Comparison of ENCODE assay signal across 15 mouse cellular contexts in the genomic region with DNA sequence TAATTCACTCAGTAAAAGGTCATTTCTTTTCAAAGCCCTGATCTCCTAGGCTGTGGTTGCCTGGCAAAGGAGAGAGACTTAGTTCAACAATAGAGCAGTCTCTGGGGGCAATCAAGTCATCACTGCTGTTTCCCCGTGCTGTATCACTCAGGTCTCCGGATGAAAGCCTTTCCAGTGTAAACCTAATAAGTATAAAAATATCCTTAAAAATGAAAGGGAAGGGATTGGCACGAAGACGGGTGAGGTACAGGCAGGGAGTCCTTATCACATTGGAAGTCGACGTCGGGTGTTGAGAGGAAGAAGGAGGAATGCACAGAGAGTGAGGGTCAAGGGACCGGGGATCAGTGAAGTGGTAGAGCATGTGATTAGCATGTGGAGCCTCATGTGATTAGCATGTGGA. TPM values are rescaled to one million over a fixed set of nuclear protein-coding genes. Genes with fewer than 3 reads are reported as not detected.
DNase-seq lines count a peak whose midpoint lies in the region; ATAC-seq and TF ChIP-seq lines count a peak whose summit lies in the region.
"Had no signal": no experiment of that assay in that cellular context is flagged by ENCODE, and none has a peak within 500 bp of the region (broad histone marks: within the 10 kb centered on the region; RNA-seq: fewer than 3 reads in every experiment).

No protein-coding gene starts in this region.

- no peak for TF ChIP-seq EP300 in heart, adult 2 months (IDR thresholded peaks at IDR 0.05; ENCODE audit: insufficient read depth, low read depth, low read length)

- H3K4me3 ChIP-seq in heart, adult 2 months: peak overlapping the region; percentile 6; the same call in 1 of the 2 replicates
- no peak overlapping the region for H3K4me3 ChIP-seq in kidney, embryonic 15.5 days (replicated peaks)
- no peak overlapping the region for H3K4me3 ChIP-seq in kidney, embryonic 14.5 days (ENCODE audit: low read length)
- peak overlapping the region; percentile 57; the same call in 1 of the 2 replicates for H3K4me3 ChIP-seq in heart, embryonic 16.5 days (ENCODE audit: low read length)
- H3K4me3 ChIP-seq in midbrain, embryonic 14.5 days (replicated peaks; ENCODE audit: low read depth, low read length): no peak overlapping the region
- H3K4me3 ChIP-seq: embryonic facial prominence, embryonic 13.5 days had no signal

- peak overlapping the region; percentile 30 for H3K9ac ChIP-seq in heart, adult 2 months (ENCODE audit: low read depth, low read length)
- H3K9ac ChIP-seq in kidney, embryonic 15.5 days: no peak overlapping the region
- H3K9ac ChIP-seq in kidney, embryonic 14.5 days (ENCODE audit: low read depth, low read length): no peak overlapping the region
- peak overlapping the region; percentile 67 for H3K9ac ChIP-seq in heart, embryonic 16.5 days (ENCODE audit: low read length)
- no peak overlapping the region; the same call in 1 of the 2 replicates for H3K9ac ChIP-seq in midbrain, embryonic 14.5 days (replicated peaks; ENCODE audit: low read length)
- H3K9ac ChIP-seq: embryonic facial prominence, embryonic 13.5 days had no signal

- H3K9me3 ChIP-seq in kidney, embryonic 15.5 days (replicated peaks): no peaks in the 10 kb centered on the region
- H3K9me3 ChIP-seq in kidney, embryonic 14.5 days (ENCODE audit: control insufficient read depth, low read length): no peaks in the 10 kb centered on the region
- H3K9me3 ChIP-seq in heart, embryonic 16.5 days (replicated peaks; ENCODE audit: control insufficient read depth, low read length): no peaks in the 10 kb centered on the region
- no peaks in the 10 kb centered on the region for H3K9me3 ChIP-seq in midbrain, embryonic 14.5 days (ENCODE audit: control insufficient read depth, low read length)
- H3K9me3 ChIP-seq: embryonic facial prominence, embryonic 13.5 days had no signal

- no peak for TF ChIP-seq POLR2A in heart, adult 2 months (IDR thresholded peaks at IDR 0.05; ENCODE audit: insufficient read depth, low read depth, low read length)

- intact Hi-C loops in heart, adult 2 months (cut with DNase I): no loop called here

- H3K27me3 ChIP-seq in heart, adult 2 months (ENCODE audit: control insufficient read depth, insufficient read depth, low read length): no peaks in the 10 kb centered on the region
- no peaks in the 10 kb centered on the region for H3K27me3 ChIP-seq in kidney, embryonic 15.5 days
- H3K27me3 ChIP-seq in kidney, embryonic 14.5 days (ENCODE audit: control insufficient read depth, insufficient read depth, low read length): no peaks in the 10 kb centered on the region
- H3K27me3 ChIP-seq in heart, embryonic 16.5 days (ENCODE audit: control insufficient read depth, insufficient read depth, low read length): no peaks in the 10 kb centered on the region
- H3K27me3 ChIP-seq in midbrain, embryonic 14.5 days (ENCODE audit: control insufficient read depth, insufficient read depth, low read length): no peaks in the 10 kb centered on the region
- H3K27me3 ChIP-seq: embryonic facial prominence, embryonic 13.5 days had no signal

- H3K4me2 ChIP-seq in kidney, embryonic 15.5 days: peak overlapping the region; percentile 4; the same call in 1 of the 2 replicates
- no peak overlapping the region for H3K4me2 ChIP-seq in kidney, embryonic 14.5 days (replicated peaks; ENCODE audit: low read depth, low read length)
- H3K4me2 ChIP-seq in heart, embryonic 16.5 days (ENCODE audit: low read depth, low read length): peak overlapping the region; percentile 85
- H3K4me2 ChIP-seq in midbrain, embryonic 14.5 days (ENCODE audit: low read length): peak overlapping the region; percentile 65
- H3K4me2 ChIP-seq: embryonic facial prominence, embryonic 13.5 days had no signal

- no peak for DNase-seq in heart, adult 2 months
- no peak for DNase-seq in heart, adult 9 months (ENCODE audit: low spot score in 2 of 2)
- peak; percentile 18 for DNase-seq in midbrain, embryonic 14.5 days
- DNase-seq: adrenal gland, postnatal 25 days; cerebellum, adult 11-12 months; right cerebral cortex, postnatal 25 days; thymus, postnatal 25 days had no signal

- H3K27ac ChIP-seq in heart, adult 2 months: peak overlapping the region; percentile 94
- 0 out of 2 replicates have a peak overlapping the region, but pooled peaks have one; percentile 29 for H3K27ac ChIP-seq in kidney, embryonic 15.5 days
- H3K27ac ChIP-seq in kidney, embryonic 14.5 days (ENCODE audit: low read depth, low read length): no peak overlapping the region
- H3K27ac ChIP-seq in heart, embryonic 16.5 days (ENCODE audit: low read length): peak overlapping the region; percentile 56
- peak overlapping the region; percentile 55; the same call in 1 of the 2 replicates for H3K27ac ChIP-seq in midbrain, embryonic 14.5 days (replicated peaks; ENCODE audit: low read depth, low read length)
- H3K27ac ChIP-seq: embryonic facial prominence, embryonic 13.5 days had no signal

- no peak for ATAC-seq in kidney, embryonic 15.5 days (replicated peaks; ENCODE audit: low FRiP score)
- no peak for ATAC-seq in kidney, embryonic 14.5 days (ENCODE audit: low FRiP score, low TSS enrichment)
- no peak for ATAC-seq in heart, embryonic 16.5 days (replicated peaks; ENCODE audit: extremely low read depth, insufficient read depth, low FRiP score)
- no peak for ATAC-seq in midbrain, embryonic 14.5 days (ENCODE audit: low FRiP score, low TSS enrichment)
- ATAC-seq in inflammation-experienced regulatory T-cells, adult 6 months: no peak
- ATAC-seq: CD4-positive, CD25-positive, alpha-beta regulatory T cell, adult 4 months had no signal

- 12% methylated on average over 8 of the region's 8 CpGs for WGBS in heart, adult 2 months
- 40% methylated on average over 8 of the region's 8 CpGs for WGBS in kidney, embryonic 15.5 days
- WGBS in kidney, embryonic 14.5 days: 43% methylated on average over 8 of the region's 8 CpGs
- WGBS in heart, embryonic 16.5 days: 19% methylated on average over 8 of the region's 8 CpGs
- 47% methylated on average over 8 of the region's 8 CpGs for WGBS in midbrain, embryonic 14.5 days

- no peak for TF ChIP-seq CTCF in heart, adult 2 months (IDR thresholded peaks at IDR 0.05)

- H3K36me3 ChIP-seq in heart, adult 2 months (ENCODE audit: control insufficient read depth, insufficient read depth, low read length): peaks cover 25% of the 10 kb centered on the region
- no peaks in the 10 kb centered on the region for H3K36me3 ChIP-seq in kidney, embryonic 15.5 days
- H3K36me3 ChIP-seq in kidney, embryonic 14.5 days (ENCODE audit: control insufficient read depth, insufficient read depth, low read length): no peaks in the 10 kb centered on the region
- no peaks in the 10 kb centered on the region for H3K36me3 ChIP-seq in heart, embryonic 16.5 days (ENCODE audit: control insufficient read depth, insufficient read depth)
- peaks cover 8% of the 10 kb centered on the region; the same call in 1 of the 2 replicates for H3K36me3 ChIP-seq in midbrain, embryonic 14.5 days (ENCODE audit: control insufficient read depth, insufficient read depth, low read length)
- H3K36me3 ChIP-seq: embryonic facial prominence, embryonic 13.5 days had no signal

- H3K4me1 ChIP-seq in heart, adult 2 months (ENCODE audit: control insufficient read depth, insufficient read depth, low read length): peaks cover 13% of the 10 kb centered on the region
- H3K4me1 ChIP-seq in kidney, embryonic 15.5 days: peaks cover 11% of the 10 kb centered on the region
- H3K4me1 ChIP-seq in kidney, embryonic 14.5 days (ENCODE audit: control insufficient read depth, insufficient read depth, low read length): no peaks in the 10 kb centered on the region
- peaks cover 61% of the 10 kb centered on the region for H3K4me1 ChIP-seq in heart, embryonic 16.5 days (ENCODE audit: control insufficient read depth, insufficient read depth, low read length)
- peaks cover 13% of the 10 kb centered on the region for H3K4me1 ChIP-seq in midbrain, embryonic 14.5 days (ENCODE audit: control insufficient read depth, insufficient read depth, low read length)

- H3K79me2 ChIP-seq in heart, adult 2 months (replicated peaks; ENCODE audit: control insufficient read depth, insufficient read depth, low read length): peaks cover 2% of the 10 kb centered on the region; the same call in 1 of the 2 replicates

RNA-seq across cellular contexts. Expression of gene Dcp1b, which starts 2.0 kb away (rescaled TPM):
- 1 to 10 TPM; 2.6 to 2.7 TPM for total RNA-seq in heart, adult 2 months (2021)
- polyA plus RNA-seq in heart, adult 2 months (2012; rRNA removed): 4.8 and 4.9 TPM in 2 replicates
- polyA plus RNA-seq in kidney, embryonic 15.5 days (2015; fragmentation: Nextera tagmentation; extraction: Ambion mirVana): 7.3 and 8.3 TPM in 2 replicates
- polyA plus RNA-seq in kidney, embryonic 14.5 days (2014; fragmentation: Nextera tagmentation; extraction: Ambion mirVana): 9.3 and 9.4 TPM in 2 replicates
- 8.7 and 9.0 TPM in 2 replicates for polyA plus RNA-seq in heart, embryonic 16.5 days (2015; fragmentation: Nextera tagmentation; extraction: Ambion mirVana)
- polyA plus RNA-seq in midbrain, embryonic 14.5 days (2014; fragmentation: Nextera tagmentation; extraction: Ambion mirVana): 15.6 and 16.6 TPM in 2 replicates
- 10 to 100 TPM; 15.7 to 16.9 (median 15.8) TPM for polyA plus RNA-seq in inflammation-experienced regulatory T-cells, adult 6 months (2017; shearing (Covaris generic))

RNA-seq across cellular contexts. Expression of gene Cacna1c, which starts 19.1 kb away (rescaled TPM):
- 100 to 1,000 TPM; 194 to 228 TPM for total RNA-seq in heart, adult 2 months (2021)
- 56.8 and 76.3 TPM in 2 replicates for polyA plus RNA-seq in heart, adult 2 months (2012; rRNA removed)
- 2.1 and 2.7 TPM in 2 replicates for polyA plus RNA-seq in kidney, embryonic 15.5 days (2015; fragmentation: Nextera tagmentation; extraction: Ambion mirVana)
- polyA plus RNA-seq in kidney, embryonic 14.5 days (2014; fragmentation: Nextera tagmentation; extraction: Ambion mirVana): 1.7 and 3.3 TPM in 2 replicates
- 66.2 and 72.2 TPM in 2 replicates for polyA plus RNA-seq in heart, embryonic 16.5 days (2015; fragmentation: Nextera tagmentation; extraction: Ambion mirVana)
- polyA plus RNA-seq in midbrain, embryonic 14.5 days (2014; fragmentation: Nextera tagmentation; extraction: Ambion mirVana): 7.1 and 9.6 TPM in 2 replicates
- polyA plus RNA-seq in inflammation-experienced regulatory T-cells, adult 6 months (2017; shearing (Covaris generic)): 1 to 10 TPM in 1 of 3 experiments, not detected in 2; 1.1 TPM
- total RNA-seq: hematopoietic stem cell, adult 5-6 weeks had no signal

RNA-seq across cellular contexts. Expression of gene Cacna2d4, which starts 59.2 kb away (rescaled TPM):
- not detected for total RNA-seq in heart, adult 2 months (2021)
- polyA plus RNA-seq in heart, adult 2 months (2012; rRNA removed): 0.23 TPM in 2 replicates
- 0.08 and 0.17 TPM in 2 replicates for polyA plus RNA-seq in kidney, embryonic 15.5 days (2015; fragmentation: Nextera tagmentation; extraction: Ambion mirVana)
- polyA plus RNA-seq in kidney, embryonic 14.5 days (2014; fragmentation: Nextera tagmentation; extraction: Ambion mirVana): 0.03 TPM in 1 of 2 replicates, not detected in the other
- 0.36 and 0.45 TPM in 2 replicates for polyA plus RNA-seq in heart, embryonic 16.5 days (2015; fragmentation: Nextera tagmentation; extraction: Ambion mirVana)
- polyA plus RNA-seq in midbrain, embryonic 14.5 days (2014; fragmentation: Nextera tagmentation; extraction: Ambion mirVana): 0.30 and 0.58 TPM in 2 replicates
- polyA plus RNA-seq in inflammation-experienced regulatory T-cells, adult 6 months (2017; shearing (Covaris generic)): 1 to 10 TPM; 4.5 to 8.3 (median 6.9) TPM
- total RNA-seq: adrenal gland, postnatal 25 days had no signal
- polyA plus RNA-seq: embryonic facial prominence, embryonic 13.5 days; liver, adult 2 months had no signal

Comparison
In these comparisons a context has a peak if more than half of its experiments do, and no peak if none do; other contexts are left out.
1. H3K4me3 ChIP-seq: peak in heart, adult 2 months (single experiment) and heart, embryonic 16.5 days (single experiment); none in kidney, embryonic 15.5 days (single experiment), kidney, embryonic 14.5 days (single experiment) and midbrain, embryonic 14.5 days (single experiment).
2. H3K9ac ChIP-seq: peak in heart, adult 2 months (single experiment) and heart, embryonic 16.5 days (single experiment); none in kidney, embryonic 15.5 days (single experiment), kidney, embryonic 14.5 days (single experiment) and midbrain, embryonic 14.5 days (single experiment).